Mouse (Mus musculus): ENCODE results near the gene Acsl6.
A peak's percentile ranks its signal among the peaks of the same experiment; 100 is the strongest.

The Acsl6 gene

GRCm38 (mm10) chr11:54307139-54307816, 3.7 kb downstream of the Acsl6 start:
- peak; percentile 70 to 76 for DNase-seq

- no peak for DNase-seq
These were observed 7.0 kb downstream of the Acsl6 start for GRCm38 (mm10) chr11:54310588-54310987.

DNA sequence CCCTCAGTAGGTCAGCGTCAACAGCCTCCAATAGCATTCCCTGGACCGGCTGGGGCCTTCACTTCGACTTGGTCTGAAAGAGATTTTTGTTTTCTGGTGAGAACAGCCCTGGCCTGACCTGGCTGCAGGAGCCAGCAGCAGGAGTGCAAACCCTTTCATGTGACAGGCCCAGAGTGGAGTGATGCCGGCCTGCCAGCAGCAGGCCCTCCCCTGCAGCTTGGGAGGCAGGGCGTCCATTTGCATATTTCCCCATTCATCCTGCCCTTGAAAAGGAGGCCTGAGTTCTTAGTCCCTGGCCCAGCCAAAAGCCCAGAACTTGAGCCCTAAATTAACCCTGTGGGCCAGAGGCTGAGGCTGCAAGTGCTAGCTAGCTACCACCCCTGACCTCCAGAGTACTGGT, 8.4 kb downstream of the Acsl6 start:
- peak; percentile 14 for DNase-seq

DNA sequence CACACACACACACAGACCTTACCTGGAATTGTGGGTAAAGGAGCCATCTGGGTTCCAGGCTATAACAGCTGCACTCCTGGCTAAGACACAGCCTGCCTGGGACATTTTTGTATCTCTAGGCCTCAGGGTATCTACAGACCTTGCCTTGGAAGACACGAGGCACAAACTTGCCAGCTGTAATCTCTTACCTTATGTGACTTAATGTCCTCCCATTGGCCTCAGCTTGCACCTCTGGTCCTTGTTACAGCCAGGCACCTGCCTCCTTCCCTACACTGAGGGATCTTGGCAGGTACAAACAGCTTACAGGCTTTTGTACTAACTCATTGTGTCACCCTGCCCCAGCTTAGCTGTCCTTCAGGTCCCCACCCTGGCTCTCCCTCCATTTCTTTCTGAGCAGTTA, 9.0 kb downstream of the Acsl6 start:
- no peak for DNase-seq

GRCm38 (mm10) chr11:54313391-54314360, 10.1 kb downstream of the Acsl6 start:
- no peak for DNase-seq

GRCm38 (mm10) chr11:54314740-54315139, 11.1 kb downstream of the Acsl6 start:
- DNase-seq = peak; percentile 25 to 45

- DNase-seq = no peak
These were observed 11.7 kb downstream of the Acsl6 start for GRCm38 (mm10) chr11:54315336-54315735.

GRCm38 (mm10) chr11:54317361-54317760, 13.8 kb downstream of the Acsl6 start:
- no peak for DNase-seq

DNA sequence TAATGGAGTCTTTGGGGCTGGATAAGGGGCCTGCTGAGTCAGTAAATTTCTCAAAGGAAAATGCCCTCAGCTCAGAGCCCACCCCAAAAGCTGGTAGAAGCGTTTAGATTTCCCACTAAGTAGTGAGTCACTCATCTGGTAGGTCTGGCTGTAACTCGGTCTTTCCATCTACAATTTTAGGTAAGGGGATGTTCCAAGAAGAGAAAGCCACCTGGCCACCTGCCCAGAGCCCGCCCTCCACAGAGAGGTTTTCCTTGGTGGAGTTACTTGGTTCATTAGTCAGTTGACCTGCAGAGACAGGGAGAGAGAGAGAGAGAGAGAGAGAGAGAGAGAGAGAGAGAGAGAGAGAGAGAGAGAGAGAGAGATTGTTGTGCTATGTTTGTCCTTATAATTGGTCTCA, 14.2 kb downstream of the Acsl6 start:
- DNase-seq = no peak

GRCm38 (mm10) chr11:54321802-54322532, 18.4 kb downstream of the Acsl6 start:
- DNase-seq = no peak

- DNase-seq = no peak
These were observed 28.0 kb downstream of the Acsl6 start for GRCm38 (mm10) chr11:54331463-54332183.

- no peak for DNase-seq
These were observed 32.6 kb downstream of the Acsl6 start for GRCm38 (mm10) chr11:54336165-54336707.

DNA sequence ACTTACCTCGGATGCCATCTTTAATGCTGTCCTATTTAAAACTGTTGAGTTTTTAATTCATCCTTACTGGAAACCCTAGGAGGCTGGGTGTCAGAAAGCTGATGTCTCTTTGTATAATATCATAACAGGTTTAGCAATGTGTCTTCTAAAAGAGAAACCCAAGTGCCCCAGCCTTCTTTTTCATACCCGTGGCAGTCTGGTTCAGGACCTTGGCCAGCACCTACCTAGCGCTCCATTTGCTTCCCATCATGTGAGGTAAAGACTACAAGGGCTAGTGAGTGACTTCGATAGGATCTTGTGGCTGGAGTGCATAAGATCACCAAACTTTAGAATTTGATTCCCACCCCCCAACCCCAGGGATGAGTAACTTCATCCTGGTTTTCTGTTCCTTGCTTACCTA, 40.1 kb downstream of the Acsl6 start:
- DNase-seq = peak; percentile 80 to 82

- no peak for DNase-seq
These were observed 48.1 kb downstream of the Acsl6 start for GRCm38 (mm10) chr11:54351704-54352103.

- no peak for DNase-seq
These were observed 49.6 kb downstream of the Acsl6 start for GRCm38 (mm10) chr11:54353121-54353576.

DNA sequence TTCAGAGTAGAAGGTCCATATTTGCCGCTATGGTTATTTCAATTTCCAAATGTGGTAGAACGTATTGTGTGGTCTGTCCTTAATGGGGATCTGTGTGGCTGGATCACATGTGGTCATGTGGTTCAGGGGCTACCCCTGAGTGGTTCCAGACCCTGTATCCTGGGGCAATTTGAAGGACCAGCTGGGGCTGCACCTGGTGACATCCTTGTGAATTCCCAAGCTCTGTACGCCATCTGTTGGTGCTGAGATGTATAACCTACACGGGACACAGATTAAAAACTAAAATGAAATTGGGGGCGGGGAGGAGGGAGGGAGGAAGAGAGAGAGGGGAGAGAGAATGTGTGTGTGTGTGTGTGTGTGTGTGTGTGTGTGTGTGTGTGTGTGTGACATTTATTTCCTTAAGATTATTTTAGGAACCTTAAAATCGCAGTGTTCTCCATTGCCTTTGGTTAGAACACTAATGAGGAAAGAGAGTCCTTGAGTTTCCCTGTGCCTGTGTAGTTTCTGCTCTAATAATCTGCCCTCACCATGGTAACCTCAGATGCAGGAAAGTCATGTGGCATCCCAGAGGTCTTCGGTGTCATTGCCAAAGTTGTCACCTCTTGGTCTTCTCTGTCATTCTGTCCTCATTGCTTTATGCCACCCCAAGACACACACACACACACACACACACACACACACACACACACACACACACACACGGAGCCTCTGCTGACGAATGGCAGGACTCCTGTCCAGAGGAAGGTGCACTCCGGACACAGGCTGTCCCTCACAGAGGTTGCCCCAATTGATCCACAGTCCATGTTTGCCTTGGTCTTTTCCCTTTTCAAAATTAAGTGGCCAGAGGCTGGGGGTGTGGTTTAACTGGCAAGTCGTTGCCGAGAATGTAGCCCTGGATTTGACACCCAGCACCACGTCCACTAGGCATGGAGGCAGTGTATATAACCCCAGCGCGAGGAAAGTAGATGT, 51.3 kb downstream of the Acsl6 start:
- peak; percentile 35 to 52 for DNase-seq

DNA sequence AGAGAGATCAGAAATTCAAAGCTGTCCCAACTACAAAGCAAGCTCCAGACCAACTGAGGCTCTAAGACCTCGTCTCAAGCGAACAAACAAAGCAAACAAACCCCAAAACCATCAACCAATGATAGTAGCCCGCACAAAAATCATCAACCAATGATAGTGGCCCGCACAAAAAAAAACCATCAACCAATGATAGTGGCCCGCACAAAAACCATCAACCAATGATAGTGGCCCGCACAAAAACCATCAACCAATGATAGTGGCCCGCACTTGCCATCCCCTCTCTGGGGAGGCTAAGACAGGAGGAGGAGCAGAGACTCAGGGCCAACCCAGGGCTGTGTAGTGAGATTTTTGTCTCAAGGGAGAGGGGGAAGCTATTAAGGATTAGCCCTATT, 52.0 kb downstream of the Acsl6 start:
- DNase-seq = no peak

GRCm38 (mm10) chr11:54356676-54357075, 53.1 kb downstream of the Acsl6 start:
- DNase-seq = peak in 1 of 2 experiments; percentile 30

GRCm38 (mm10) chr11:54372553-54372952, 69.0 kb downstream of the Acsl6 start:
- no peak for DNase-seq

DNA sequence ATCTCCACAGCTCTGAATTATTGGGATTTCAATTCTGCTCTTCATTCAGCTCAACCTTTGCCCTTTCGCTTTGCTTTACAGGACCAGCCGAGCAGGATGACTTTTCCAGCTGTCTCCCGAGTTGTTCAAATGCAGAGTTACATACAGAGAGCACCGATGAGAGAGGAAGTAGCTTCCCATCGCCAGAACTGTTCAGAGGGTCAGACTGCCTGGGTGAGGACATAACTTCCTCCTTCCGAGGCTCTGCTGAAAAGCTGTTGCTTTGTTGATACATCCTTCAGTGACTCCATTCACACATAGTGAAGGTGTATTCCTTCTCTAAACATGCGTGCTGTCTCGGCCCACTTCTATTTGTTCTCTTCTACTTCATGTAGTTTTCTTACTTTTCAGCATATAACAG, 86.8 kb downstream of the Acsl6 start:
- DNase-seq = no peak

GRCm38 (mm10) chr11:54391326-54391725, 87.7 kb downstream of the Acsl6 start:
- no peak for DNase-seq

Measured in kidney, postnatal 4 days (tissue).